Mouse (Mus musculus) lung, embryonic 14.5 days (tissue): ENCODE results near the gene Zar1l. TPM values are rescaled to one million over a fixed set of nuclear protein-coding genes. Genes with fewer than 3 reads are reported as not detected.
A peak's percentile ranks its signal among the peaks of the same experiment; 100 is the strongest.

ENCODE experiments used
- ATAC-seq: fragments of 200-750 bp; cut with Nextera tagmentation; 2 replicates; pipeline ENCODE4 v1.8.0; 2017; ENCODE audit warnings: mild to moderate bottlenecking, moderate TSS enrichment, moderate library complexity; ENCODE audit not compliant: insufficient read depth
- DNase-seq: peaks from one replicate; pipeline ENCODE4 v3.0.0-alpha.2; 2015
- H3K27ac ChIP-seq: fragments of 300-500 bp; sonication (generic); 2 replicates; pipeline ENCODE4 v1.5.1; 2014; ENCODE audit warnings: low read depth, mild to moderate bottlenecking, moderate library complexity
- H3K27me3 ChIP-seq: fragments of 300-500 bp; sonication (generic); 2 replicates; pipeline ENCODE4 v1.6.1; 2014; ENCODE audit warnings: low read length, control low read depth; ENCODE audit not compliant: insufficient read depth
- H3K36me3 ChIP-seq: fragments of 300-500 bp; sonication (generic); 2 replicates; pipeline ENCODE4 v1.6.1; 2014; ENCODE audit warnings: control low read depth; ENCODE audit not compliant: insufficient read depth
- H3K4me1 ChIP-seq: fragments of 300-500 bp; sonication (generic); 2 replicates; pipeline ENCODE4 v1.6.1; 2014; ENCODE audit warnings: antibody characterized with exemption, control low read depth; ENCODE audit not compliant: insufficient read depth
- H3K4me2 ChIP-seq: fragments of 300-500 bp; sonication (generic); 2 replicates; pipeline ENCODE4 v1.6.1; 2014; ENCODE audit warnings: mild to moderate bottlenecking
- H3K4me3 ChIP-seq: fragments of 300-500 bp; sonication (generic); 2 replicates; pipeline ENCODE4 v1.5.1; 2014; ENCODE audit warnings: low read depth, low read length
- H3K9ac ChIP-seq: fragments of 300-500 bp; sonication (generic); 2 replicates; pipeline ENCODE4 v1.6.1; 2014
- H3K9me3 ChIP-seq: fragments of 300-500 bp; sonication (generic); 2 replicates; pipeline ENCODE4 v1.6.1; 2016; ENCODE audit warnings: low read depth, low read length, control low read depth
- CTCF ChIP-seq: IDR thresholded peaks from 2 replicates; pipeline ENCODE4 v1.5.1; 2016; ENCODE audit warnings: antibody characterized with exemption, low read depth
- WGBS: fragments of 180-500 bp; shearing (Covaris S2); extraction: QIAGEN DNeasy Blood & Tissue Kit; methylation state at CpG from one replicate; pipeline ENCODE4 v1.1.7; 2014; 5-methylcytosine and 5-hydroxymethylcytosine counted together
- polyA plus RNA-seq: library from polyadenylated mRNA; unstranded; fragments of >200 nt; fragmentation: Nextera tagmentation; extraction: Ambion mirVana; gene quantifications from 2 replicates; pipeline ENCODE4 v1.2.1, GENCODE M21; 2014

Zar1l gene
- polyA plus RNA-seq, 1 experiment from 2014 or later, result not detected

- WGBS, result 32% methylated on average over 17 of the region's 17 CpGs
- Histone ChIP-seq H3K4me3 (0 out of 2 replicates have a peak overlapping the region, but pooled peaks have one; percentile 0), H3K27me3 (no peaks in the 10 kb centered on the region), H3K4me2 (peak overlapping the region; percentile 51), H3K4me1 (no peaks in the 10 kb centered on the region), H3K9ac (no peak overlapping the region), H3K36me3 (0 out of 2 replicates have a peak, but pooled peaks cover 2% of the 10 kb centered on the region), H3K9me3 (peaks cover 5% of the 10 kb centered on the region; the same call in 1 of the 2 replicates), H3K27ac (peak overlapping the region; percentile 78)
- peak; percentile 46 for DNase-seq
- ATAC-seq, result 0 out of 2 replicates have a peak, but pooled peaks have one; percentile 8
- no peak for TF ChIP-seq CTCF
Measured at GRCm38 (mm10) chr5:150457904-150458739, 59.8 kb downstream of the Zar1l start.

- H3K4me3 ChIP-seq, result 0 out of 2 replicates have a peak overlapping the region, but pooled peaks have one; percentile 0
- peak; percentile 48 for DNase-seq
- H3K27ac ChIP-seq, result peak overlapping the region; percentile 78
- TF ChIP-seq CTCF, result no peak
- H3K9me3 ChIP-seq, result peaks cover 5% of the 10 kb centered on the region; the same call in 1 of the 2 replicates
- no peaks in the 10 kb centered on the region for H3K4me1 ChIP-seq
- ATAC-seq, result peak; percentile 40; the same call in 1 of the 2 replicates
- 0 out of 2 replicates have a peak, but pooled peaks cover 2% of the 10 kb centered on the region for H3K36me3 ChIP-seq
- no peaks in the 10 kb centered on the region for H3K27me3 ChIP-seq
- H3K4me2 ChIP-seq, result peak overlapping the region; percentile 51
- no peak overlapping the region for H3K9ac ChIP-seq
- WGBS, result 52% methylated on average over 17 of the region's 17 CpGs
Measured at GRCm38 (mm10) chr5:150457165-150457903, 60.6 kb downstream of the Zar1l start.

Other genes with a start within 250 kb of the Zar1l start
- 32.0 and 34.1 TPM in 2 replicates for gene Brca2, start 4.5 kb upstream of the Zar1l start, polyA plus RNA-seq
- gene N4bp2l1, start 79.0 kb upstream of the Zar1l start, polyA plus RNA-seq, result 4.5 TPM in 2 replicates
- 40.1 and 43.6 TPM in 2 replicates for gene N4bp2l2, start 148.0 kb upstream of the Zar1l start, polyA plus RNA-seq
- 44.3 and 47.9 TPM in 2 replicates for gene Pds5b, start 155.6 kb upstream of the Zar1l start, polyA plus RNA-seq